Mouse (Mus musculus): Measurements from ENCODE around the gene Ggta1. TPM values are rescaled to one million over a fixed set of nuclear protein-coding genes. Genes with fewer than 3 reads are reported as not detected.

Gene Ggta1
- polyA plus RNA-seq, 1 experiment from 2014 or later, result 7.4 TPM

GRCm38 (mm10) chr2:35503021-35503722, 40.1 kb upstream of the Ggta1 start:
- Histone ChIP-seq H3K36me3 (no peaks in the 10 kb centered on the region), H3K4me3 (replicated peaks) (no peak overlapping the region), H3K27ac (replicated peaks) (0 out of 2 replicates have a peak overlapping the region, but pooled peaks have one; percentile 37), H3K9ac (replicated peaks) (no peak overlapping the region), H3K27me3 (replicated peaks) (no peaks in the 10 kb centered on the region), H3K9me3 (replicated peaks) (no peaks in the 10 kb centered on the region), H3K4me1 (peaks cover 20% of the 10 kb centered on the region), H3K4me2 (no peak overlapping the region)
- 78% methylated on average over 12 of the region's 12 CpGs for WGBS
- no peak for ATAC-seq (ENCODE audit: low FRiP score)

DNA sequence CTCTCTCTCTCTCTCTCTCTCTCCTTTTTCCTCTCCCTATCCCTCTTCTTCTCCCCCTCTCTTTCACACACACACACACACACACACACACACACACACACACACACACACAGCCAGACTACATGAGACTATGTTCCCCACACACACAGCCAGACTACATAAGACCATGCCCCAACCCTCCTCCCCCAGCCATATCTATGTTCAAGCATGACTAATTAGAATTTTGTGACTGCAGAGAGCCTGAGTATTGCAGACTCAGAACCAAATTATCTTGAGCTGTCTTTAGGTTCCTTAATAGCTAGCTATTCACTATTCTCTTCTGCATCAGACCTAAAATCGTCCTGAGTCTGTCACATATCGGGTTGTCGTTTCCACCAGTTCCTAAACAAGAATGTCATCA, 39.5 kb upstream of the Ggta1 start:
- Histone ChIP-seq H3K36me3 (no peaks in the 10 kb centered on the region), H3K9ac (replicated peaks) (no peak overlapping the region), H3K27ac (replicated peaks) (0 out of 2 replicates have a peak overlapping the region, but pooled peaks have one; percentile 37), H3K4me1 (peaks cover 20% of the 10 kb centered on the region), H3K4me3 (replicated peaks) (no peak overlapping the region), H3K4me2 (no peak overlapping the region), H3K27me3 (replicated peaks) (no peaks in the 10 kb centered on the region), H3K9me3 (replicated peaks) (no peaks in the 10 kb centered on the region)
- ATAC-seq (ENCODE audit: low FRiP score), result no peak
- WGBS, result 78% methylated on average over 3 of the region's 3 CpGs

DNA sequence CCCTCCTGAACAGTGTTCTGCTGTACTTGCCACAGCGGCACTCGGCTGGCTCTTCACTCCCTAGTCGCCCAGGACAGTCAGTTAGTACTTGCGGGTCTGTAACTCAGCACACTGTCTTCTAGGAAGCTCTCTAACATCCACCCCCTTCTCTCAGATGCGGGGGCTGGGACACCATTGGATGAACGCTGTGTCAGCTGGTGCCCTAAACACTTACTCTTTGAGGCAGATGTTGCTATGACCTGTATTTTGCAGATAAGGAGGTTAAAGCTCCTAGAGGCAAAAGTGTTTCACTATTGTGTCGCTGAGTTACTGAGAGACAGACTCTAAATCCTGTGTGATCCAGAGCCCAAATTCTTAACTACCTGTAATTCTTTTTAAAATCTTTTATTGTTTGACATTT, 36.4 kb upstream of the Ggta1 start:
- no peak overlapping the region for H3K9ac ChIP-seq (replicated peaks)
- peaks cover 7% of the 10 kb centered on the region; the same call in 1 of the 2 replicates for H3K4me1 ChIP-seq
- H3K4me2 ChIP-seq, result no peak overlapping the region
- H3K36me3 ChIP-seq, result no peaks in the 10 kb centered on the region
- no peak overlapping the region for H3K27ac ChIP-seq (replicated peaks)
- ATAC-seq (ENCODE audit: low FRiP score), result no peak
- H3K9me3 ChIP-seq (replicated peaks), result no peaks in the 10 kb centered on the region
- no peaks in the 10 kb centered on the region for H3K27me3 ChIP-seq (replicated peaks)
- no peak overlapping the region for H3K4me3 ChIP-seq (replicated peaks)
- 88% methylated on average over 7 of the region's 7 CpGs for WGBS

- Histone ChIP-seq H3K27me3 (replicated peaks) (no peaks in the 10 kb centered on the region), H3K4me2 (no peak overlapping the region), H3K36me3 (no peaks in the 10 kb centered on the region), H3K27ac (replicated peaks) (no peak overlapping the region), H3K9me3 (replicated peaks) (no peaks in the 10 kb centered on the region), H3K4me3 (replicated peaks) (no peak overlapping the region), H3K4me1 (peaks cover 7% of the 10 kb centered on the region; the same call in 1 of the 2 replicates), H3K9ac (replicated peaks) (no peak overlapping the region)
- WGBS, result 95% methylated on average over 3 of the region's 3 CpGs
- ATAC-seq (ENCODE audit: low FRiP score), result no peak
These were observed 35.9 kb upstream of the Ggta1 start for GRCm38 (mm10) chr2:35498961-35499360.

GRCm38 (mm10) chr2:35497662-35498196, 34.7 kb upstream of the Ggta1 start:
- WGBS, result 89% methylated on average over 2 of the region's 2 CpGs

GRCm38 (mm10) chr2:35496279-35497013, 33.4 kb upstream of the Ggta1 start:
- H3K36me3 ChIP-seq, result no peaks in the 10 kb centered on the region
- ATAC-seq (ENCODE audit: low FRiP score), result no peak
- no peaks in the 10 kb centered on the region for H3K9me3 ChIP-seq (replicated peaks)
- WGBS, result 78% methylated on average over 5 of the region's 5 CpGs
- H3K4me1 ChIP-seq, result no peaks in the 10 kb centered on the region
- H3K4me2 ChIP-seq, result no peak overlapping the region
- no peak overlapping the region for H3K27ac ChIP-seq (replicated peaks)
- H3K27me3 ChIP-seq (replicated peaks), result no peaks in the 10 kb centered on the region
- H3K9ac ChIP-seq (replicated peaks), result no peak overlapping the region
- no peak overlapping the region for H3K4me3 ChIP-seq (replicated peaks)

More at GRCm38 (mm10) chr2:35497662-35498196, 34.7 kb upstream of the Ggta1 start:
- H3K9me3 ChIP-seq (replicated peaks), result no peaks in the 10 kb centered on the region
- H3K27me3 ChIP-seq (replicated peaks), result no peaks in the 10 kb centered on the region
- no peak overlapping the region for H3K27ac ChIP-seq (replicated peaks)
- H3K4me1 ChIP-seq, result no peaks in the 10 kb centered on the region
- H3K36me3 ChIP-seq, result no peaks in the 10 kb centered on the region
- no peak overlapping the region for H3K4me2 ChIP-seq
- H3K4me3 ChIP-seq (replicated peaks), result no peak overlapping the region
- no peak overlapping the region for H3K9ac ChIP-seq (replicated peaks)
- no peak for ATAC-seq (ENCODE audit: low FRiP score)

GRCm38 (mm10) chr2:35495486-35496278, 32.7 kb upstream of the Ggta1 start:
- Histone ChIP-seq H3K36me3 (no peaks in the 10 kb centered on the region), H3K9me3 (replicated peaks) (no peaks in the 10 kb centered on the region), H3K9ac (replicated peaks) (no peak overlapping the region), H3K4me2 (no peak overlapping the region), H3K4me3 (replicated peaks) (no peak overlapping the region), H3K27ac (replicated peaks) (no peak overlapping the region), H3K4me1 (peaks cover 4% of the 10 kb centered on the region), H3K27me3 (replicated peaks) (no peaks in the 10 kb centered on the region)
- 86% methylated on average over 16 of the region's 16 CpGs for WGBS
- no peak for ATAC-seq (ENCODE audit: low FRiP score)

DNA sequence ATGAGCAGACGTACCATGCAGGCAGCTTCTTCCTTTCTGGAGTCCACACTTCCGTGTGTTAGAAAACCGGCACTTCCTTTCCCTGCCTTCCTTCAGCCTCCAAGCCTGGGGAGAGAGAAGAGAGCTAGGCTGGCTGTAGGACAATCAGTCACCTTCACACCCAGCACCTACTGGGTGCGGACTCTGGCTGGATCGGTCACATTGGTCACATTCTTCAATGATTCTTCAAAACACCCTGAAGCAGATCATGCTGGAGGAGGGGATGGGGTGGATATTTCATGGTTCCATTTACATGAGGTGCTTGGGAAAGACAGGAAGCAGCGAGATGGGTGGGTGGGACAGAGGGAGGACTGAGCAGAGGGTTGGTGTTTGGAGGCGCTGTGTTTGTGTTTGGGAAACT, 30.5 kb upstream of the Ggta1 start:
- 93% methylated on average over 7 of the region's 7 CpGs for WGBS
- Histone ChIP-seq H3K9me3 (replicated peaks) (no peaks in the 10 kb centered on the region), H3K27ac (replicated peaks) (no peak overlapping the region), H3K4me3 (replicated peaks) (no peak overlapping the region), H3K27me3 (replicated peaks) (no peaks in the 10 kb centered on the region), H3K4me2 (no peak overlapping the region), H3K36me3 (no peaks in the 10 kb centered on the region), H3K9ac (replicated peaks) (no peak overlapping the region), H3K4me1 (peaks cover 7% of the 10 kb centered on the region)
- ATAC-seq (ENCODE audit: low FRiP score), result no peak

GRCm38 (mm10) chr2:35491151-35491550, 28.1 kb upstream of the Ggta1 start:
- peaks cover 7% of the 10 kb centered on the region for H3K4me1 ChIP-seq
- WGBS, result 91% methylated on average over 24 of the region's 24 CpGs
- H3K9ac ChIP-seq (replicated peaks), result no peak overlapping the region
- no peak overlapping the region for H3K27ac ChIP-seq (replicated peaks)
- H3K4me2 ChIP-seq, result no peak overlapping the region
- no peaks in the 10 kb centered on the region for H3K9me3 ChIP-seq (replicated peaks)
- no peaks in the 10 kb centered on the region for H3K27me3 ChIP-seq (replicated peaks)
- no peaks in the 10 kb centered on the region for H3K36me3 ChIP-seq
- ATAC-seq (ENCODE audit: low FRiP score), result no peak
- no peak overlapping the region for H3K4me3 ChIP-seq (replicated peaks)

- H3K4me1 ChIP-seq, result peaks cover 7% of the 10 kb centered on the region
- no peak overlapping the region for H3K4me3 ChIP-seq (replicated peaks)
- no peaks in the 10 kb centered on the region for H3K9me3 ChIP-seq (replicated peaks)
- no peak overlapping the region for H3K27ac ChIP-seq (replicated peaks)
- no peaks in the 10 kb centered on the region for H3K27me3 ChIP-seq (replicated peaks)
- no peaks in the 10 kb centered on the region for H3K36me3 ChIP-seq
- no peak for ATAC-seq (ENCODE audit: low FRiP score)
- no peak overlapping the region for H3K9ac ChIP-seq (replicated peaks)
- 20% methylated on average over 17 of the region's 17 CpGs for WGBS
- peak overlapping the region; percentile 15; the same call in 1 of the 2 replicates for H3K4me2 ChIP-seq
These were observed 27.6 kb upstream of the Ggta1 start for GRCm38 (mm10) chr2:35490458-35491111.

DNA sequence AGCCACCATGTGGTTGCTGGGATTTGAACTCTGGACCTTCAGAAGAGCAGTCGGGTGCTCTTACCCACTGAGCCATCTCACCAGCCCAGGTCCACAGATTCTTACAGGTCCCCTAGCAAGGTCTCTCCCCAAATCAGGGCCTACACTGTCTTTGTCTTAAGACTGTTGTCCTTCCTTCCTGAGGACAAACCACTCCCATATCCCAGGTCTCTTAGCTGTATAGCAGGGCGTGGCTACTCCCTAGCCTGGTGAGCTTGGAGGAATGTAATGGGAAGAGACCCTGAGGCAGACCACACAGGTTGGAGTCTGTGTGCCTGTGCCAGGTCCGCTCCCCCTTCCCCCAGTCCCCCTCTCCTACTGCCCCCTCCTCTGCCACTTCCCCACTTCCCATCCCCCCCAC, 24.7 kb upstream of the Ggta1 start:
- no peak overlapping the region for H3K9ac ChIP-seq (replicated peaks)
- H3K4me3 ChIP-seq (replicated peaks), result no peak overlapping the region
- no peak for ATAC-seq (ENCODE audit: low FRiP score)
- no peaks in the 10 kb centered on the region for H3K9me3 ChIP-seq (replicated peaks)
- H3K4me2 ChIP-seq, result no peak overlapping the region
- H3K27ac ChIP-seq (replicated peaks), result no peak overlapping the region
- no peaks in the 10 kb centered on the region for H3K27me3 ChIP-seq (replicated peaks)
- 61% methylated on average over 3 of the region's 3 CpGs for WGBS
- H3K36me3 ChIP-seq, result no peaks in the 10 kb centered on the region
- H3K4me1 ChIP-seq, result peaks cover 7% of the 10 kb centered on the region

Data from neural tube, embryonic 15.5 days (tissue).